Mouse (Mus musculus) liver, adult 2 months (tissue): ENCODE measurements around the gene Rfc2. TPM values are rescaled to one million over a fixed set of nuclear protein-coding genes. Genes with fewer than 3 reads are reported as not detected.

Experiments
- DNase-seq: peaks from one replicate; pipeline ENCODE4 v3.0.0-alpha.2; 2011; ENCODE audit warnings: low read depth, low spot score; ENCODE audit errors: extremely low read depth
- H3K27ac ChIP-seq: fragments of 200-500 bp; replicated peaks from 2 replicates; pipeline ENCODE4 v1.5.1; 2012; ENCODE audit warnings: low read depth, mild to moderate bottlenecking, control low read depth, inconsistent platforms, low read length; ENCODE audit not compliant: insufficient read depth
- H3K27me3 ChIP-seq: fragments of 200-500 bp; 2 replicates; pipeline ENCODE4 v1.6.1; 2012; ENCODE audit warnings: mild to moderate bottlenecking, moderate library complexity, low read length, inconsistent platforms; ENCODE audit not compliant: control insufficient read depth, insufficient read depth
- H3K36me3 ChIP-seq: fragments of 200-500 bp; 2 replicates; pipeline ENCODE4 v1.6.1; 2012; ENCODE audit warnings: low read length, inconsistent platforms; ENCODE audit not compliant: control insufficient read depth, insufficient read depth
- H3K4me1 ChIP-seq: fragments of 200-500 bp; 2 replicates; pipeline ENCODE4 v1.6.1; 2011; ENCODE audit warnings: low read length; ENCODE audit not compliant: control insufficient read depth, insufficient read depth
- H3K4me3 ChIP-seq: fragments of 200-500 bp; 2 replicates; pipeline ENCODE4 v1.5.1; 2011; ENCODE audit warnings: low read depth, mild to moderate bottlenecking, control low read depth, low read length, moderate library complexity; ENCODE audit not compliant: insufficient read depth
- H3K79me2 ChIP-seq: fragments of 200-500 bp; 2 replicates; pipeline ENCODE4 v1.6.1; 2012; ENCODE audit warnings: inconsistent platforms, mild to moderate bottlenecking, low read length, moderate library complexity; ENCODE audit not compliant: control insufficient read depth, insufficient read depth
- H3K9ac ChIP-seq: fragments of 200-500 bp; 2 replicates; pipeline ENCODE4 v1.6.1; 2012; ENCODE audit warnings: low read depth, mild to moderate bottlenecking, control low read depth, inconsistent platforms, low read length
- CTCF ChIP-seq: fragments of 200-500 bp; IDR thresholded peaks from 2 replicates; pipeline ENCODE4 v1.5.1; 2011; ENCODE audit warnings: low read depth, low read length, control low read depth
- POLR2A ChIP-seq: fragments of 200-500 bp; IDR thresholded peaks from 2 replicates; pipeline ENCODE4 v1.6.1; 2011; ENCODE audit warnings: low read length, control low read depth; ENCODE audit not compliant: insufficient read depth; ENCODE audit errors: extremely low read depth
- WGBS: fragments of 180-500 bp; shearing (Covaris S2); methylation state at CpG from one replicate; pipeline ENCODE4 v1.1.7; 2018; 5-methylcytosine and 5-hydroxymethylcytosine counted together
- polyA plus RNA-seq: library from polyadenylated mRNA; depleted of rRNA; stranded (reverse); fragments of >200 nt; gene quantifications from 2 replicates; pipeline ENCODE4 v1.2.3, GENCODE M21; 2012
- total RNA-seq: library from RNA; depleted of rRNA; stranded (reverse); fragments of >200 nt; gene quantifications from 2 replicates; pipeline ENCODE4 v1.2.3, GENCODE M21; 2014

The Rfc2 gene
- total and polyA plus RNA-seq, 2 experiments, result 15.3 to 24.4 TPM

DNA sequence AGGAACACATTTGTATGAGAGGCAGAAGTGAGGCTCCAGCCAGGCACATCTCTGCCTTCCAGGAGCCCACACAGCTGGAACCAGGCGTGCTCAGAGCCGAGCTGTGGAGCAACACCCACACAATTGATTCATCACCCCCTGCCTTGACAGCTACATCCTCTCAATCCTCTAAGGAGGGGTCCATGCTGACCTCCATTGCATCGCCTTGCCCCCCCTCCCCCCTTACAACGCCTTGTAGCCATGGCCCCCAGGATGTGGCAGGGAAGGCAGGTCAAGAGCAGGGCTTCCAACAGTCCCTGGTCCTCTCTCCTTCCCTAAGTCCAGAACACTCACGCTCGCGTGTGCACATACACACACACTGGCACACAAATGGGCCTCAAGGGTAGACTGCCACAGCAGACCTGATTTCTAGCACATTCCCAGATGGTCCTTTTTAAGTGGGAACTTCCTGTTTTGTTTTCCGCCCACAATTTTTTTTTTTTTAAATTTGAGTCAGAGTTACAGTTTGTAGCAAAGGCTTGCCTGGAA, 12.1 kb upstream of the Rfc2 start:
- TF ChIP-seq POLR2A (no peak), CTCF (no peak)
- no peak for DNase-seq

DNA sequence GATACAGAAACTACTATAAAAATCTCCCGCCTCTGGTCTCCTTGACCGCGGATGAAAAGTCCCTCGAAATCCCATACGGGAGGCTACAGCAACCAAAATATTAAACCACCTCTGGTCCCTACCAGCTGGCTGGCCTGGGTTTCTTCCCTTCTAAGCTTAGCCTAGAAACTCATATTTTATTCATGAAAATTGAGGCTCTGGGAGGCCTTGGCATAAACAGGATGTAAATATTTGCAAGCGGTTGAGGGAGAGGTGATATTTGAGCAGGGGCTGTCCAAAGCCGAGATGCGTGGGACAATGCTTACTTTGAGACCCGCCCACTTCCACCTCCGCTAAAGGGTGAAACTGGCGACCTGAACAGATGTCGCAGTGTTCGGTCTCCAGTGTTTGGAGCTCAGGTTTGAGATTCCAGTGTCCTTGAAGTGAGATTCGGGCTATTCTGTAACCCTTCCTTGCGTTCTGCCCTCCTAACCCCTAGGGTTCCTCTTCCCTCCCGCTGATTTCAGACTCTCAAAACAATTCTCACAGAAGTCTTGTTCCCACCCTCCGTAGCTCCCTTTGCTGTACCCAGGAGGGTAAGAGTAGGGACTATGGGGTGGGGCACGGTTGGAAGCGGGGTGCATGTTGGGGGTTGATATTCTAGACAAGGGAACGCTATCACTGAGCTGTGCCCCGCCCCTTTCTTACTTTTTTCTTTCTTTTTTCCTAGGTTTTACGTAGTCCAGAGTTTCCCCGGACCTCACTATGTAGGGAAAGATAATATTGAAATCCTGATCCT, 9.2 kb upstream of the Rfc2 start:
- Histone ChIP-seq H3K4me3 (peak overlapping the region; percentile 61), H3K4me1 (peaks cover 4% of the 10 kb centered on the region; the same call in 1 of the 2 replicates), H3K27me3 (no peaks in the 10 kb centered on the region), H3K27ac (peak overlapping the region; percentile 82), H3K36me3 (no peaks in the 10 kb centered on the region), H3K9ac (peak overlapping the region; percentile 67), H3K79me2 (no peaks in the 10 kb centered on the region)
- TF ChIP-seq POLR2A, result no peak
- TF ChIP-seq CTCF, result no peak
- DNase-seq, result peak; percentile 54
- WGBS, result 3% methylated on average over 23 of the region's 23 CpGs

More for the DNA sequence above, 12.1 kb upstream of the Rfc2 start:
- H3K27ac ChIP-seq, result no peak overlapping the region
- no peaks in the 10 kb centered on the region for H3K79me2 ChIP-seq
- no peaks in the 10 kb centered on the region for H3K36me3 ChIP-seq
- no peak overlapping the region for H3K4me3 ChIP-seq
- H3K4me1 ChIP-seq, result peaks cover 4% of the 10 kb centered on the region; the same call in 1 of the 2 replicates
- H3K27me3 ChIP-seq, result no peaks in the 10 kb centered on the region
- WGBS, result 75% methylated on average over 8 of the region's 8 CpGs
- H3K9ac ChIP-seq, result no peak overlapping the region

DNA sequence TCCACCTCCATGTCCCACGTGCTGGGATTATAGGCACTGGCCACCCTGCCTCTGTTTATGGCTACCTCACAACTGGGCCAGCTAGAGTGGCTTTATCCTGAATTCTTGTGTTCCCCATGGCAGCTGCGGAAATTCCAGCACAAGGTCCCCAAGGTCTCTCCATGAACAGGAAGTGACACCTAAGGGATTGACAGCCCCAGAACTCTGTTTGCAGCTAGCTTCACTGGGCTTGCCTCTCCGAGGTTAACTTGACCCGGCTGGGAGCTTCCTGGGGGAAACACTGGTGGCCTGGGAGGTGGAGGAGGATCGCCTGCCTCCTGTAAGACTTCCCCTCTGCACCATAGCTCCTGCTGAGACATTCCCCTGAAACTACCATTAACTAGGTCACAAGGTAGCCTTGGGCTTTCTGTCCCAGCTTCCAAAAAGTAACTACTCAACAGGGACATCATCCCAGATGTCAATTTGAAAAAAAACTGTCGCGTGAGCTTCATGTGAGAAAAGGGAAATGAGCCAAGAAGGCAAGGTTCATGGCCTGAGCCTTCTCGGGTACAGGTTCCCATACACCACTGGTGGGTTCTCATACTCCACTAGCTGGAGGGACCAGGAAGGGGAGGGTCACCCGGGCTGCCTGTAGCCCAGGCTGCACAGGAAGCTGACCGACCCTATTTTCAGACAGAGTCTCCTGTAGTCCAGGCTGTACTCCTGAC, 8.5 kb upstream of the Rfc2 start:
- H3K4me3 ChIP-seq, result peak overlapping the region; percentile 61; the same call in 1 of the 2 replicates
- no peak overlapping the region for H3K9ac ChIP-seq
- H3K27me3 ChIP-seq, result no peaks in the 10 kb centered on the region
- H3K36me3 ChIP-seq, result no peaks in the 10 kb centered on the region
- no peak for DNase-seq
- peak overlapping the region; percentile 82 for H3K27ac ChIP-seq
- TF ChIP-seq POLR2A (no peak), CTCF (no peak)
- peaks cover 4% of the 10 kb centered on the region; the same call in 1 of the 2 replicates for H3K4me1 ChIP-seq
- no peaks in the 10 kb centered on the region for H3K79me2 ChIP-seq
- 38% methylated on average over 10 of the region's 10 CpGs for WGBS

DNA sequence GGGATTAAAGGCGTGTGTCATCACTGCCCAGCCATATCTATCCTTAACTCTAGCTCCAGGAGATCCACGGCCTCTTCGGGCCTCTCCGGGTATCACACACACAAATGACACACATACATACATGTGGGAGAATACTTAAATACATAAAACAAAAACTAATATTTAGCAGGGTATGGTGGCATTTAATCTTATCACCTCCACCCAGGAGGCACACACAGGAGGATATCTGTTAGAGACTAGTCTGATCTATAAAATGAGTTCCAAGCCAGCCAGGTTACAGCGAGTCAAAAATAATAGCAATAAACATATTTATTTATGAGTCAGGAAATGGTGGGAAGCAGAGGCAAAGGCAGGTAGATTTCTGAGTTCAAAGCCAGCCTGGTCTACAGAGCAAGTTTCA, 5.3 kb upstream of the Rfc2 start:
- Histone ChIP-seq H3K4me1 (peaks cover 4% of the 10 kb centered on the region; the same call in 1 of the 2 replicates), H3K27me3 (no peaks in the 10 kb centered on the region), H3K9ac (no peak overlapping the region), H3K36me3 (no peaks in the 10 kb centered on the region), H3K27ac (no peak overlapping the region), H3K4me3 (no peak overlapping the region), H3K79me2 (no peaks in the 10 kb centered on the region)
- WGBS, result 99% methylated on average over 5 of the region's 5 CpGs
- DNase-seq, result no peak
- TF ChIP-seq CTCF (no peak), POLR2A (no peak)

DNA sequence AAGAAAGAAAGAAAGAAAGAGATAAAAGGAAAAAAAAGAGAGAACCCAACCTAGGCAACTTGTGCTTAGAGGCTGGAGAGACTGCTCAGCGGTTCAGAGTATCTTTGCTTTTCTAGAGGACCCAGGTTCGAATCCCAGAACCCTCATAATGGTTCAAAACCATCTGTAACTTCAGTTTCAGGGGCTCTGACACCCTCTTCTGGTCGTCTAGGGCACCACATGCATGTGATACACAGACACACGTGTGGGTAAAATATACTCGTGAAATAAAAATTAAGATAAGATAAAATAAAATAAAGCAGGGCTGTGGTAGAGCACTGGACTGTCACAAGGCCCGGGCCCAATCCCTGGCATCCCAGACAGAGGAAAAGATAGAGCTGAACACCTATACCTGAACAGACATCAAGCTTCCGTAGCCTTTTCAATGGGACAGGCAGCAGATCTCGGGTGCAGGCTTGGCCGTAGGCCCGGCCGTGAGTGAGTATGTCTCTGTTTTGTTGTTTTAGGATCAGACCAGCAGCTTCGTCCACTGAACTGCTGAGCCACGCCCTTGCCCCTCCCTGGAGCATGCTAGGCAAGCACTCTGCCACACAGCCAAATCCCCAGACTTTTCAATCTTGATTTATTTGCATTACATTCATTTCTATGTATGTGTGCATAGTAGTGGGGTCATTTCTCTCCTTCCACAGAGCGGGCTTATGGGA, 4.5 kb upstream of the Rfc2 start:
- H3K79me2 ChIP-seq, result no peaks in the 10 kb centered on the region
- H3K4me1 ChIP-seq, result peaks cover 4% of the 10 kb centered on the region; the same call in 1 of the 2 replicates
- no peak for DNase-seq
- no peak overlapping the region for H3K9ac ChIP-seq
- no peaks in the 10 kb centered on the region for H3K27me3 ChIP-seq
- H3K4me3 ChIP-seq, result no peak overlapping the region
- WGBS, result 89% methylated on average over 14 of the region's 14 CpGs
- H3K27ac ChIP-seq, result no peak overlapping the region
- H3K36me3 ChIP-seq, result no peaks in the 10 kb centered on the region
- TF ChIP-seq POLR2A (no peak), CTCF (no peak)

DNA sequence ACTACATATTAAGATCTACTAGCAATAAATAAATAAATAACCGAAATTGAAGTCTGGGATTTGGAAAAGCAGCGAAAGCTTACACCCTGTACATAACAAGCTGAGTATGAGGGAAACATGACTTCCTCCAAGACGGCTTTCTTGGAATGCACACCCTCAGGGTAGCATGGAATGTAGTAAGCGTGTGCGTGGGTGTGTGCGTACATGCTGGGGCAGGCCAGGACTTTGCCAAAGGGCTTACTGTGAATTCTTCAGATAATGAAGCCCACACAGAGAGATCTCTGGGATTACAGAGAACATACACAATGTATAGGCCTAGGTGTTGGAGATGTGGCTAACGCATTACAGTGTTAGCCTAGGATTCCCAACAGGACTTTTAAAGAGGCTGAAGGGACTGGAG, 3.6 kb upstream of the Rfc2 start:
- no peaks in the 10 kb centered on the region for H3K4me1 ChIP-seq
- no peak overlapping the region for H3K9ac ChIP-seq
- H3K36me3 ChIP-seq, result no peaks in the 10 kb centered on the region
- 91% methylated on average over 7 of the region's 7 CpGs for WGBS
- no peaks in the 10 kb centered on the region for H3K27me3 ChIP-seq
- H3K79me2 ChIP-seq, result no peaks in the 10 kb centered on the region
- no peak for DNase-seq
- no peak overlapping the region for H3K27ac ChIP-seq
- no peak overlapping the region for H3K4me3 ChIP-seq
- TF ChIP-seq CTCF, result no peak
- no peak for TF ChIP-seq POLR2A
